Mouse (Mus musculus) C2C12 (cell line): Measurements from ENCODE around the gene Dennd4a.

Source experiments
- CTCF ChIP-seq: IDR thresholded peaks from one replicate; pipeline ENCODE4 v1.5.1; 2011; ENCODE audit not compliant: control insufficient read depth, insufficient read depth, insufficient read length
- MAX ChIP-seq: IDR thresholded peaks from one replicate; pipeline ENCODE4 v1.6.1; 2011; ENCODE audit warnings: mild to moderate bottlenecking, control low read depth
- MYOD1 ChIP-seq: IDR thresholded peaks from one replicate; pipeline ENCODE4 v1.6.1; 2011; ENCODE audit warnings: low read depth; ENCODE audit not compliant: control insufficient read depth, insufficient read length
- USF1 ChIP-seq: IDR thresholded peaks from one replicate; pipeline ENCODE4 v1.6.1; 2011; ENCODE audit warnings: low read depth, mild to moderate bottlenecking, control low read depth, moderate library complexity

GRCm38 (mm10) chr9:64774883-64775282 is 36.3 kb upstream of the Dennd4a start:
- no peak for TF ChIP-seq MAX
- no peak for TF ChIP-seq USF1
- no peak for TF ChIP-seq CTCF
- TF ChIP-seq MYOD1: no peak
